ENCODE assay signal across 18 mouse cellular contexts in genomic region chr13:24147006-24147405, GRCm38 (mm10).
"Had no signal": no experiment of that assay in that cellular context is flagged by ENCODE, and none has a peak within 500 bp of the region (broad histone marks: within the 10 kb centered on the region; RNA-seq: fewer than 3 reads in every experiment).

No protein-coding gene starts in this region.

- H3K27me3 ChIP-seq: lung, embryonic 15.5 days; midbrain, embryonic 13.5 days; midbrain, embryonic 15.5 days; neural tube, embryonic 12.5 days; stomach, embryonic 15.5 days had no signal

- H3K9ac ChIP-seq: liver, embryonic 15.5 days; liver, postnatal 0 days; lung, embryonic 15.5 days; midbrain, embryonic 13.5 days; midbrain, embryonic 15.5 days; neural tube, embryonic 12.5 days; stomach, embryonic 15.5 days had no signal

- DNase-seq: liver, postnatal 0 days; lung, adult 2 months; lung, postnatal 14 days; lung, postnatal 36 days; right cerebral cortex, postnatal 14 days; thymus, adult 2 months; thymus, postnatal 36 days had no signal

- H3K4me2 ChIP-seq: liver, embryonic 15.5 days; lung, embryonic 15.5 days; midbrain, embryonic 11.5 days; midbrain, embryonic 13.5 days; midbrain, embryonic 15.5 days; neural tube, embryonic 12.5 days; stomach, embryonic 15.5 days had no signal

- H3K9me3 ChIP-seq: liver, embryonic 15.5 days; lung, embryonic 15.5 days; megakaryocyte, embryonic 14.5 days; midbrain, embryonic 13.5 days; midbrain, embryonic 15.5 days; neural tube, embryonic 12.5 days; stomach, embryonic 15.5 days had no signal

- H3K4me1 ChIP-seq: liver, embryonic 15.5 days; stomach, embryonic 15.5 days had no signal

- H3K36me3 ChIP-seq: liver, embryonic 15.5 days; midbrain, embryonic 13.5 days; midbrain, embryonic 15.5 days; neural tube, embryonic 12.5 days; stomach, embryonic 15.5 days had no signal

- H3K27ac ChIP-seq: liver, embryonic 15.5 days; lung, embryonic 15.5 days; macrophage; midbrain, embryonic 13.5 days; midbrain, embryonic 15.5 days; neural tube, embryonic 12.5 days; stomach, embryonic 15.5 days; stomach, postnatal 0 days had no signal

- H3K4me3 ChIP-seq: liver, embryonic 15.5 days; lung, embryonic 15.5 days; megakaryocyte, embryonic 14.5 days; midbrain, embryonic 13.5 days; midbrain, embryonic 15.5 days; neural tube, embryonic 12.5 days; stomach, embryonic 15.5 days had no signal

- ATAC-seq: liver, postnatal 0 days; lung, postnatal 0 days; midbrain, embryonic 13.5 days; midbrain, embryonic 15.5 days had no signal
